Mouse (Mus musculus): Measurements from ENCODE around the gene Txlna.
A peak's percentile ranks its signal among the peaks of the same experiment; 100 is the strongest.

The Txlna gene

GRCm38 (mm10) chr4:129640638-129641467 is at the start of gene Txlna:
TSS of gene Txlna (minus strand) at chr4:129641065.
- DNase-seq = peak; percentile 97 to 98

DNA sequence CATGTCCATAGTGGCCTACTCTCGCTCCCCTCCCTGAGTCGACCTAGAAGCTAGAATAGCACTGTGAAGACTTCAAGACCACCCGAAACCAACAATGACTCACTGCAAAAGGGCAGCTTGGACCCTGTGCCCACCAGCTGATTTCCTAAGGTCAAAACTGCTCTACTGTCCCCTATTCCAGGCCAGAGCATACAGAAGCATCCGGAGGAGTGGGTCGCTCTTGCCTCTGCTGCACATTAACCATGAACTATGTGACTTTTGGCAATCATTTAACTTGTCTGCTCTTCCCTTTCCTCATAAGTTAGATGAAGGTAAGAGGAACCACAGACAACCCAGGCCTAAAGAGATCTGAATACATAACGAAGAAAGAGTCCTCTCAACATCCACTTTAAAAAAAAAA is 43.7 kb upstream of the Txlna start:
- DNase-seq = peak in 1 of 2 experiments; percentile 49

- peak; percentile 52 to 73 for DNase-seq
Observed at GRCm38 (mm10) chr4:129683901-129684493, 43.1 kb upstream of the Txlna start.

- DNase-seq = no peak
Observed at GRCm38 (mm10) chr4:129681837-129682236, 41.0 kb upstream of the Txlna start.

GRCm38 (mm10) chr4:129672878-129673449 is 32.1 kb upstream of the Txlna start:
- DNase-seq = no peak

DNA sequence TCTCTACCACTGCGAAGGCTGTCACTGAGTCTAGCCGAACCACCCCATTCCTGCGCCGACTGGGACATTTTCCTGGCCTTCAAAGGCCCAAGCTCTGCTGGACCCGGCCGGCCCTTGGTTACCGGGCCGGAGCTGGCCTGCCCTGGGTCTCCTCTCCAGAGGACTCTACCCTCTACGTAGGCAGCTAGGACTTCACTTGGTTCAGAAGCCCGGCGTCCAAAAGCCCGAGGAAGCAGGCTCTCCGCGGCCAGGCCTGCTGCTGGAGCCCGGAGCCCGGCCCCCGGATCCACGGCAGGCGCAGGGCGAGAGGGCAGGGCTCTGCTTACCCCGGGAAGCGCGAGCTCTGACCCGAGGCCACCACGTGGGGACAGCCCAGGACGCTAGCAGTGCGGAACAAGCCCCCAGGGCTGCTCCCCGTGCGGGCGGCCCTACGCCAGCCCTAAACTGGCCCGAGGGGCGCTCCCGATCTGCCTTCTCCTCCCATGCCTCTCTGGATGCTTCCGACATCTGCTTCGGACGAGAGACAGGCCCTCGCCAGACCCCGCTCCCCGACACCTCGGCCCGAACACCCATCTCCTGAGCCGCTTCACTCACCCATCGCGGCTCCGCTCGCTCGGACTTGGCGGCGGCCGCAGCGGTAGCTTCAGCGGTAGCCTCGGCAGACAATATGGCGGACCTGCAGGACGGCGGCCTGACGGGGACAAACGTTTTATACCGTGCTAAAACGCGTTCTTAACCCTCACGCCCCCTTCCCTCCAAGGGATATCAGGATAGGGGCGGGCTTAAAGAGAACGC is 31.4 kb upstream of the Txlna start, which contains the start of gene Kpna6:
Kpna6 (minus strand) TSS at position 685 of the 795 bp plus-strand sequence.
- DNase-seq = peak; percentile 93 to 95

DNA sequence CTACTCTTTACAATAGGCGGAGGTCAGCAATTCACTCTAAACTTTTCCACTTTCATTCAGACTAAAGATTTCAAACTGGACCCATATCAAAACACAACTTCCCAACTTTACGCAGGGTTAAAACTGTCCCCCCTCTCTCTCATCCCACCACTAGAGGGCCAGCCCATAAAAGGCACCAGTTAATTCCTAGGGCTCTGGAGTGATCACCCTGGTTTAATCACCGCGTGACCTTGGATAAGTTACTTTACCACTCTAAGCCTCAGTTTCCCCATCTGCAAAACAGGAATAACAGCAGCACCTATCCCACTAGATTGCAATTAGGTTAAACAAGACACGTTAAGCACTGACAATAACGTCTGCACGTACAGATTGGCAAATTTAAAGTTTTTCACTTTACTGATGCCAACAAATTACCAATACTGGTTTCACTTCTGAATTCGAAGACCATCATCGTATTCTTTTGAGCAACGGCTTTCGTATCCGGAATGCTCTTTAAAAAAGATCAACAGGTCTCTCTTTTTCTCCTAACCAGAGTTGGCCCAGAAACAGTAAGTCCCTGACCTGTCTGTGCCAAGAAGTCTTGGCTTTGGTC is 30.7 kb upstream of the Txlna start:
- peak; percentile 62 to 75 for DNase-seq

- no peak for DNase-seq
Observed at GRCm38 (mm10) chr4:129662255-129662813, 21.5 kb upstream of the Txlna start.

DNA sequence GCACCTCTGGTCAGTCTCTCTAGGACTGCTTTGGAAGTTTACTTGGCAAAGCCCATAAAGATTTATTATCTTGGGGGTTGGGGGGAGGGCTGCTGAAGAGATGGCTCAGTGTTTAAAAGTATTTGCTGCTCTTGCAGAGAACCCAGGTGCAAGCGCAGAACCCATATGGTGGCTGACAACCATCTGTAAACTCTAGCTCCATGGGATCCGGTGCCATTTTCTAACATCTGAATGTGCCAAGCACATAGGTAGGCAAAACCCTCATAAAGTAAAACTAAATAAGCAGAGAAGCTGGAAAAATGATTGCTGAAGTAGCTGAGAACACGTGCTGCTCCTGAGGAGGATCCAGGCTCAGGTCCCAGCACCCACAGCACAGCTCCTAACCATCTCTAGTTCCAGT is 20.7 kb upstream of the Txlna start:
- no peak for DNase-seq

GRCm38 (mm10) chr4:129654770-129655169 is 13.9 kb upstream of the Txlna start:
- no peak for DNase-seq

DNA sequence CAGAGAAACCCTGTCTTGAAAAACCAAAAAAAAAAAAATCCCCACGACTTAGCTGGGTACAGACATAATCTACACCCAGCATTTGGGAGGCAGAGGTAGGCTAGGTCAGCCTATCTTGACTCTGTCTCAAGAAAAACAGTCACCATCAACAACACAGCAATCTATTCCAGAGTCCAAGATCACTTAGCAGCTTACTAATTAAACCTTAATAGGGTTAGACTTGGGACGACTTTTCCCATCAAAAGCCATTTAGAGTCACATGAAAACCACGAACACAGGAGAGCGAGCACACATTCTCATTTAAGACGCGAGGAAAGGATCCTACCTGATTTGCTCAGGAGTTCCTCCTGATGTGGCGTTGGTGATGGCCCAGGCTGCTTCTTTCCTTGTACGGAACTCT is 9.5 kb upstream of the Txlna start:
- DNase-seq = no peak

- no peak for DNase-seq
Observed at GRCm38 (mm10) chr4:129648656-129649055, 7.8 kb upstream of the Txlna start.

- no peak for DNase-seq
Observed at GRCm38 (mm10) chr4:129645204-129645603, 4.3 kb upstream of the Txlna start.

DNA sequence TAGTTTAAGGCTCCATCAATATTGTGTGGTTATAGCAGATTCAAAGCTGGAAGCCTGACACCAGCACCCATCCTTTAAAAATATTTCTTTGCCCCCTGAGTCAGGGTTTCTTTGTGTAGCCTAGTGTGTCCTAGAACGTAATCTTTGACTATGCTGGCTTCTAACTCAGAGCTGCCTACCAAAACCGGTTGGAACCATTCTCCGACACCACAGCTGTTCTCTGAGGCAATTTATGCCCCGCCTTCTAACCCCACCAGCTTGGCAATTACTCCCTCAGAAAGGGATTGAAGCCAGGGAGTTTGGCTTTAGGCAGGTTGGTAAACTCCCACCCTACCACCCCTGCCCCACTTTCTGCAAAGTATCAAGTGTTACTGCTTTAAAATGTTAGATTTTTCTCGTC is 891 bp upstream of the Txlna start:
- DNase-seq = peak in 1 of 2 experiments; percentile 22

DNA sequence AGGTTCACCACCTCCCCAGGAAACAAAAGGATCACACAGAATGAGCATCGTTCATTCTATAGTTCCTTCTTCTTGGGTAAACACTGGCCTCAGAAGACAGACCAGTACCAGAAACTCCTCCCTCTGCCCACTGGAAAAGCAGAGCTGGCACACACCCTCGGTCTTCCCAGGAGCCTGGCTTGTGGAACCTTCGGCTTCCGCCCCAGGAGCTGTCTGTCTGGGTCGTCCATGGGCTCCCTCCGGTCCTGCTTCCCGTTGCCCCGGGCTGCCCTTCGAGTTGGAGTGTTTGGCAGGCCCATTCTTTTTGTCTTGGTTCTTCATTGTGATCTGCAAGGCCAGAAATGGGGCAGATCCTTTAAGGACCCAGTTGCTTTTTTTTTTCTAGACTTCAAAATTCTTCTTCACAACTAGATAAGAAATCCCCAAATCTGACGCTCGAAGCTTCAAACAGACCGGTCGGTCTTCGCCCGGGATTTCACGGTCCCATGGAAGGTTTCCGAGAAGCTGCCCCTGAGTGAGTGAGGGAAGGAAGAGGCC is 696 bp downstream of the Txlna start:
- DNase-seq = peak; percentile 43 to 69

- DNase-seq = no peak
Observed at GRCm38 (mm10) chr4:129639221-129639620, 1.6 kb downstream of the Txlna start.

DNA sequence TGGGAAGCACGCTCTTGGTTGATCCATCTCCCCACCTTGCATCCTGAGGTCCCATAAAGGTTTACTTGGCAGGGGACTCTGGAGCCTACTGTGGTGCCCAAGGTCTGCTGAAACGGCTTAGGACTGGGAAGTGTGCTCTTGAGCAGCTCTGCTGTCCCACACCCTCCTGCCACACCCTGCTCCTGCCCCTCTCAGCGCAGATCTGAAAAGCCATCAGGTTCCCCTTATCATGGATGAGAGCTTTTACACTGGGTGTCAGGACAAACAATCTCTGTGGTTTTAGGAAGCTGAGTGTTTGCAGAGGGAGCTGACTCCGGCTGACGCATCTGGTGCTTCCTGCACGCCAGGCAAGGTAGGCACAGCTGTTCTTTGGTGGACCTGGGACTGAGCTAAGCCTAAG is 7.0 kb downstream of the Txlna start:
- no peak for DNase-seq

DNA sequence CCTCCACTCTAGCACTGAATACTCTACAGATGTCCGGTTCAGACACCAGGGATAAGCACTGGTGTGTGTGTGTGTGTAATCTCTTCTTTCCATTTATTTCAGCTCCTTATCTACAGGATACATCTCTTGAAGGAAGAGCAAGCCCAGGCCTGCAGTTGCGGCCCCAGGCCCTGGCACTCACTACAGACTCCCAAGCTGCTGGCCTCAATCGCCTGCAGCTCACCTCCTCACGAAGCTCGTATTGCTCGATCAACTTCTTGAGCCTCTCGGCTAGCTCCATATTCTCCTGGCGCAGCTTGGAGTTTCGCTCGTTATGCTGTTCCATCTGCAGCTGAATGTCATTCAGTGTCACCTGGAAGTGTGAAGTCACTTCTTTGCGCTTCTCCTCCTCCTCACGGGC is 9.0 kb downstream of the Txlna start:
- no peak for DNase-seq

- peak; percentile 51 to 59 for DNase-seq
Observed at GRCm38 (mm10) chr4:129630944-129631343, 9.9 kb downstream of the Txlna start.

- DNase-seq = no peak
Observed at GRCm38 (mm10) chr4:129626035-129626434, 14.8 kb downstream of the Txlna start.

DNA sequence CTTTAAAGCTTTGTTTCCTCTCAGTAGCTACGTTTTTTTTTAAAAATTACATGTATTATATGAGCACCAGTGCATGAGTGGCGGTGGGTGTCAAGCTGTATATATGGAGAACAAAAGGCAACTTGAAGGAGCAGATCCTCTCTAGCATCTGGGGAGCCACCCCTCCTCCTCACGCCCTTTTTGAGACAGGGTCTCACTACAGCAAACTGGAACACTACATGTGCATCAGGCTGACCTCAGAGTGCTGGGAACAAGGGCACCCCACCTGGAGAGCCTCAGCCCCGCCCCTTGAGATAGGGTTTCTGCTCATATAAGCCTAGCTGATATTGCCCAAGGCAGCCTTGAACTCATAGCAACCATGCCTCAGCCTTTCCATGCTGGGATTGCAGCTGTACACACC is 15.4 kb downstream of the Txlna start:
- no peak for DNase-seq

DNA sequence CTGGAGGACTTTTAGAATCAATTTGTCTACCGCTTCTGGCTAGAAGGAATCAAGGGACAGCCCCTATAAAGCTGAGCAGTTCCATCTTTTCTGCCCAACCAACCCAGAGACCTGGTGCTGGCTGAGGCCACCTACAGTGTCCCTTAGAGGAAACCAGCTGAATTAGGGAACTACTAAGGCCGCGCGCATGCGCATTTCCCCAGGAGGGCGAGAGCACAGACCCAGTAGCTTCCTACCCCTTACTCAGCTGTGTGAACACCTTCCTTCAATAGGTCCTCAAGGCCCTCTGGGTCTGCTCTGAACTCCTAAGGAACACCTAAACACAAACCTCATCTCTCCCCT is 15.9 kb downstream of the Txlna start:
- peak; percentile 73 to 76 for DNase-seq
